Mouse (Mus musculus) stomach, embryonic 15.5 days (tissue): Measurements from ENCODE around the gene Mfsd13b. TPM values are rescaled to one million over a fixed set of nuclear protein-coding genes. Genes with fewer than 3 reads are reported as not detected.
"Not testable (repeated sequence)": the region's sequence is repeated elsewhere in the genome, so short reads cannot be mapped to it uniquely, and the experiment has no call there.

ENCODE experiments used
- ATAC-seq: fragments of 200-750 bp; cut with Nextera tagmentation; 2 replicates; pipeline ENCODE4 v1.8.0; 2017; ENCODE audit warnings: low read depth, moderate number of reproducible peaks, moderate TSS enrichment; ENCODE audit not compliant: insufficient read depth, low FRiP score
- H3K27ac ChIP-seq: fragments of 300-500 bp; sonication (generic); 2 replicates; pipeline ENCODE4 v1.5.1; 2015; ENCODE audit warnings: mild to moderate bottlenecking, inconsistent platforms
- H3K27me3 ChIP-seq: fragments of 300-500 bp; sonication (generic); replicated peaks from 2 replicates; pipeline ENCODE4 v1.6.1; 2015; ENCODE audit warnings: inconsistent platforms
- H3K36me3 ChIP-seq: fragments of 300-500 bp; sonication (generic); 2 replicates; pipeline ENCODE4 v1.6.1; 2015; ENCODE audit warnings: inconsistent platforms
- H3K4me1 ChIP-seq: fragments of 300-500 bp; sonication (generic); 2 replicates; pipeline ENCODE4 v1.6.1; 2015; ENCODE audit warnings: inconsistent platforms
- H3K4me2 ChIP-seq: fragments of 300-500 bp; sonication (generic); 2 replicates; pipeline ENCODE4 v1.6.1; 2015; ENCODE audit warnings: mild to moderate bottlenecking, inconsistent platforms
- H3K4me3 ChIP-seq: fragments of 300-500 bp; sonication (generic); replicated peaks from 2 replicates; pipeline ENCODE4 v1.5.1; 2015; ENCODE audit warnings: inconsistent platforms
- H3K9ac ChIP-seq: fragments of 300-500 bp; sonication (generic); 2 replicates; pipeline ENCODE4 v1.6.1; 2015; ENCODE audit warnings: inconsistent platforms
- H3K9me3 ChIP-seq: fragments of 300-500 bp; sonication (generic); 2 replicates; pipeline ENCODE4 v1.6.1; 2016; ENCODE audit warnings: inconsistent platforms
- WGBS: fragments of 180-500 bp; shearing (Covaris S2); methylation state at CpG from one replicate; pipeline ENCODE4 v1.1.7; 2015; 5-methylcytosine and 5-hydroxymethylcytosine counted together
- polyA plus RNA-seq: library from polyadenylated mRNA; unstranded; fragments of >200 nt; fragmentation: Nextera tagmentation; extraction: Ambion mirVana; gene quantifications from 2 replicates; pipeline ENCODE4 v1.2.1, GENCODE M21; 2015

Gene Mfsd13b
- 0.39 and 0.50 TPM in 2 replicates for polyA plus RNA-seq

DNA sequence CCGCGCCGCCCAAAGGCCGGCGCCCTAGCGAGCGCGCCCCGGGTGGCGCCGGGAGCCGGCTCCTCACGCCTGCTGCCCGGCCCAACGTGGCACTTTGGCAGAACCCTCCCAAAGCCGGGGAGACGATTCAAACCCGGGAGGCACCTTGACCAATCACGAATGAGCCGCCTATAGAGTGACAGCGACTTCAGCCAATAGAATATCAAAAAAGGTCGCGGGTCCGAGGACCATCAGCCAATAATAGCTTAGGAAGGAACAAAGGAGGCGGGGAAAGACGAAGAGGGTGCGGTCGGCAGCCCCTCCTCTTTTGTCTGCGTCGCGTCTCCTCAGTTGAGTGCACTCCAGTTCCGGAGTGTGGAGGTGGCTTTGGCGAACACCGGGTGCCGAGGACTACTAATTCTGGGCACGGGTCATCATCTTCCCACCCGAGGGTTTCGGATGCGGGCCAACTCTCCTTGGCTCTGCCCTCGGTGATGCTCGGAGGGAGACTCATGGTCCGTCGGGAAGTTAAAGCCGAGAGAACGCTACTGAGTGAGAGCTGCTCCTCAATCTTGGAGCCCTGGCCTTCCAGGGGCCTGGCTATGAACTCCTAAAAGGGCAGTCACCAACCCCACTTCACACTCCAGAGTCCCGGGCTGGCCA is at the start of gene Mfsd13b, which contains the start of gene Cdr2:
Gene Mfsd13b, plus strand, starts transcription at position 310 of the 642 bp plus-strand sequence.
Gene Cdr2, minus strand, starts transcription at position 113 of the 642 bp plus-strand sequence.
- H3K4me3 ChIP-seq = peak within 1 kb of the TSS; percentile 98
- no peaks in the 10 kb centered on the region for H3K27me3 ChIP-seq
- H3K27ac ChIP-seq = peak within 1 kb of the TSS; percentile 64
- no peaks in the 10 kb centered on the region for H3K9me3 ChIP-seq
- no peaks in the 10 kb centered on the region for H3K4me1 ChIP-seq
- ATAC-seq = peak; percentile 95
- peak within 1 kb of the TSS; percentile 85 for H3K4me2 ChIP-seq
- H3K9ac ChIP-seq = peak within 1 kb of the TSS; percentile 76
- no peaks in the 10 kb centered on the region for H3K36me3 ChIP-seq
- WGBS = under 1% methylated on average over 46 of the region's 46 CpGs

DNA sequence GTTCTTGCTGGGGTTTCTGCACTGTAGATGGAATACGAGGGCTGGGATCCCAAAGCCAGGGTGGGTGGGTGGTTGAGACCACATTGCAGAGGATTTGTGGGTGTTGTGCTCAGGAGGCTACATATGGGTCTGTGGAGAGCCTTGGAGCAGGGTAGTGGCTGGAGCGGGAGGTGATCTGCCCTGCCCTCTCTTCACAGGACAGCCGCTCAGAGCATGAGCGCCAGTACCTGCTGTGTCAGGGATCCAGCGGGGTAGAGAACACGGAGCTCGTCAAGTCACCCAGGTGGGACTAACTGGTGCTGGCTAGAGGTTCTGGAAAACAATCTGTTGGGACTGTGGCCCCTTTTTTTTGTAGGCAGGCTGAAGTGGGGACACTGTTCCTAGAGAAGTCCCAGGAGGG is 49.2 kb upstream of the Mfsd13b start:
- no peak overlapping the region for H3K4me3 ChIP-seq
- H3K4me2 ChIP-seq = no peak overlapping the region
- 91% methylated on average over 7 of the region's 7 CpGs for WGBS
- peaks cover 65% of the 10 kb centered on the region for H3K36me3 ChIP-seq
- no peak overlapping the region for H3K9ac ChIP-seq
- no peak overlapping the region for H3K27ac ChIP-seq
- no peaks in the 10 kb centered on the region for H3K4me1 ChIP-seq
- H3K27me3 ChIP-seq = no peaks in the 10 kb centered on the region
- no peaks in the 10 kb centered on the region for H3K9me3 ChIP-seq
- ATAC-seq = peak; percentile 47; the same call in 1 of the 2 replicates

DNA sequence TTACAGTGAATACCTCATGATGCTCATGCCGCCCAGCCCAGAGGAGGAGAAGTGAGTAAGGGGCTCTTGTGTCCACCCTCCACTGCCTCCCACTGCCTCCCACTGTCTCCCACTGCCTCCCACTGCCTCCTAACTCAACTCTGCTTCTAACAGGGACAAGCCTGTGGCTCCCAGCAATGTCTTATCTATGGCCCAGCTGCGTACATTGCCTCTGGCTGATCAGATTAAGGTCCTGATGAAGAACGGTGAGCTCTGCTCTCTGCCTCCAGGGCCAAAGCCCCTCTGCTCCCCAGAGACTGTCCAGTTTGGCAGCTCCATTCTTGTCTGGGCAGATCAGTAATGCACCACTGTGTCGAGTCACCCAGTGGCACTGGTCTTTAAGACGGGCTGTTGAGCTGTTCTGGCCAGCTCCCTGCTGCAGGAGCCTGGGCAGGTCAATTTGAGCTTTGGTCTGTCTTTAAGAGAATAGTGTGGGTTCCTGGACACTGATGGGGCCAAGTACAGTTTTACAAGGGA is 48.6 kb upstream of the Mfsd13b start:
- Histone ChIP-seq H3K4me3 (no peak overlapping the region), H3K9ac (no peak overlapping the region), H3K27me3 (no peaks in the 10 kb centered on the region), H3K4me1 (no peaks in the 10 kb centered on the region), H3K36me3 (peaks cover 59% of the 10 kb centered on the region), H3K9me3 (no peaks in the 10 kb centered on the region), H3K4me2 (no peak overlapping the region), H3K27ac (no peak overlapping the region)
- WGBS = 79% methylated on average over 4 of the region's 5 CpGs
- ATAC-seq = peak; percentile 19; the same call in 1 of the 2 replicates

DNA sequence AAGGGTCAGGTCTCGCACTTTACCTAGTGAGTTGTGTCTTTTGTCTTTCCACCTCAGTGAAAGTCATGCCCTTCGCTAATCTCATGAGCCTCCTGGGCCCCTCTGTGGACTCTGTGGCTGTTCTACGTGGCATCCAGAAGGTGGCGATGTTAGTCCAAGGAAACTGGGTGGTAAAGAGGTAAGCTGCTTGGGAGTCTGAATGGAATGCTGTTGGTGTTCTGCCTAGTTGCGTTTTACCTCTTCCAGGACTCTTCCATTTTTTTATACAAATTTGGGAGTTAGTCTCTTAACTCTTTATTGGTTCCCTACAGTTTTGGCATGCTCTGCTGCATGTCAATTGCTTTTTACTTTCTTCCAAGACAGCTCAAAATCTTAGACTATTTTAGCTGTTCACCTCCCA is 47.6 kb upstream of the Mfsd13b start:
- WGBS = 32% methylated on average over 5 of the region's 5 CpGs
- H3K27ac ChIP-seq = no peak overlapping the region
- H3K9me3 ChIP-seq = no peaks in the 10 kb centered on the region
- H3K4me3 ChIP-seq = no peak overlapping the region
- ATAC-seq = no peak
- peaks cover 59% of the 10 kb centered on the region for H3K36me3 ChIP-seq
- H3K9ac ChIP-seq = no peak overlapping the region
- no peaks in the 10 kb centered on the region for H3K27me3 ChIP-seq
- no peaks in the 10 kb centered on the region for H3K4me1 ChIP-seq
- no peak overlapping the region for H3K4me2 ChIP-seq

DNA sequence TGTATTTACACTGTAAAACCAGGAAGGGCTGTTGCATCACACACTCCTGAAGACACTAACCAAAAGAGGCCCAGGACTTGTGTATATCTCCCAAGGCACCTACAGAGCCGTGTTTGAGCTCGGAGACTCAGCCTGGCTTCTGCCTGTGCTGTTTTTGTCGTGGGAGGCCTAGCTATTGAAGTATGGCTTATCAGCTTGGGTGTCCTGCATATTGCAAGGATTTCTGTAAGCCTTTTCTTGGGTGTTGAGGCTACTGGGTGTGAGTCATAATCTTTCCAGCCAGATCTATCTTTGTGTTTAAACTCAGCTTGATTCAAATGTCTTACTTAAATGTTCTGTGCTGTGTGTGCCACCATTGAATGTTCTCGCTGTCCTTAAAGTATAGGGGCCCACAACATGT is 45.8 kb upstream of the Mfsd13b start:
- no peak for ATAC-seq
- no peak overlapping the region for H3K27ac ChIP-seq
- no peak overlapping the region for H3K9ac ChIP-seq
- 76% methylated on average over 4 of the region's 4 CpGs for WGBS
- no peaks in the 10 kb centered on the region for H3K27me3 ChIP-seq
- H3K4me3 ChIP-seq = no peak overlapping the region
- H3K9me3 ChIP-seq = no peaks in the 10 kb centered on the region
- no peaks in the 10 kb centered on the region for H3K4me1 ChIP-seq
- H3K36me3 ChIP-seq = peaks cover 61% of the 10 kb centered on the region
- H3K4me2 ChIP-seq = no peak overlapping the region

DNA sequence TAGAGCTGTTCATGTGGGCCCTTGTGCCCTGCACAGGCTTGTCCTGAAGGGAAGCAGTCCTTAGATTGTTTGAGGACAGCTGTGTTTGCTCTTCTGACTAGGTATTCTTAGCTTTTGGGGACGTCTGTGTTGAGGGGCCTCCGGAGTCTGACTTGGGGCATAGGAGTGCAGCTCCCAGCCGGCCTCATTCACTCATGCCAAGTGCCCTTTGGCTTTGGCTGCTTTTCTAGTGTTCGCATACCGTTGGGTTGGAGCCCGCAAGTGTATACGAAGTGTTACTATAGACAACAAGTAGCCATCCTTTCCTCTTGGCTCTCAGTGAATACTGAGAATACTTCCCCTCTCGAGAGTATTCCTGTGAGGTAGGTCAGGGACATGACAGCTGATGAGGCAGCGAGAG is 44.1 kb upstream of the Mfsd13b start:
- Histone ChIP-seq H3K9ac (no peak overlapping the region), H3K4me1 (no peaks in the 10 kb centered on the region), H3K9me3 (no peaks in the 10 kb centered on the region), H3K36me3 (peaks cover 58% of the 10 kb centered on the region), H3K4me2 (no peak overlapping the region), H3K27me3 (no peaks in the 10 kb centered on the region), H3K27ac (no peak overlapping the region), H3K4me3 (no peak overlapping the region)
- WGBS = 73% methylated on average over 9 of the region's 9 CpGs
- ATAC-seq = no peak

DNA sequence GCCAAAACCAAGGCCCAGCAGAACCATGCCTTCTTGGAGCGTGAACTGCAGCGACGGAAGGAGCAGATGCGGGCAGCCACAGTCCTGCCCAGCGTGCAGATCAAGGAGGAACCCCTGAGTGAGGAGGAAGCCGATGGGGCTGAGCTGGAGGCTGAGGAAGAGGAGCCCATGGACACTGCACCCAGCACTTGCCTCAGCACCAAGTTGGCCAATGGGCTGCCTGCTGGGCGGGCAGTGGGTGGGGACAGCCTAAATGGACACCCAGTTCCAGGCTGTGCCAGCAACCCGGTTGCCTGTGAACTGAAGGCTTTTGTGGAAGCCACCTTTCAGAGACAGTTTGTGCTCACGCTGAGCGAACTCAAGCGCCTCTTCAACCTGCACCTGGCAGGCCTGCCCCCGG is 42.0 kb upstream of the Mfsd13b start:
- Histone ChIP-seq H3K4me3 (no peak overlapping the region), H3K9me3 (no peaks in the 10 kb centered on the region), H3K27ac (no peak overlapping the region), H3K9ac (no peak overlapping the region), H3K36me3 (peaks cover 58% of the 10 kb centered on the region), H3K27me3 (no peaks in the 10 kb centered on the region), H3K4me1 (no peaks in the 10 kb centered on the region), H3K4me2 (no peak overlapping the region)
- no peak for ATAC-seq
- WGBS = 88% methylated on average over 12 of the region's 12 CpGs

DNA sequence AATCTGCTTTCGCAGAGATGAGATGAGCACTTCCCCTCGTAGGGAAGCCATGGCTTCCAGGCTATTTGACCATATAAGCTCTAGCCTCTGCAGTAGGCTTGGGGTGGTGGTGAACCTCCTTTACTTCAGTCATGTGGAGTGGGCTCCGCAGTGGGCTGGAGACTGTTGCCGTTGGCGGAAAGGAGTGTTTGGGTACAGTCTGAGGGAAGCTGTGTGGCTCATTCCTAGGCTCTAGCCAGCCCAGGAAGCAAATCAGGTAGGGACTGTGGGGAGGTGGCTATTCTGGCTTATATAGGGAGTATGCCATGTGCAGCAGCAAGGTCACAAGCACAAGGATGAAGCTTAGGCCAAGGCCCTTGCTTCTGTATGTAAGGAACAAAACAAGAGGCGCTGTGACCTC is 41.1 kb upstream of the Mfsd13b start:
- no peak for ATAC-seq
- H3K27ac ChIP-seq = no peak overlapping the region
- no peaks in the 10 kb centered on the region for H3K9me3 ChIP-seq
- no peak overlapping the region for H3K9ac ChIP-seq
- no peaks in the 10 kb centered on the region for H3K4me1 ChIP-seq
- no peaks in the 10 kb centered on the region for H3K27me3 ChIP-seq
- no peak overlapping the region for H3K4me2 ChIP-seq
- H3K36me3 ChIP-seq = peaks cover 54% of the 10 kb centered on the region
- WGBS = 92% methylated on average over 6 of the region's 6 CpGs
- H3K4me3 ChIP-seq = no peak overlapping the region

DNA sequence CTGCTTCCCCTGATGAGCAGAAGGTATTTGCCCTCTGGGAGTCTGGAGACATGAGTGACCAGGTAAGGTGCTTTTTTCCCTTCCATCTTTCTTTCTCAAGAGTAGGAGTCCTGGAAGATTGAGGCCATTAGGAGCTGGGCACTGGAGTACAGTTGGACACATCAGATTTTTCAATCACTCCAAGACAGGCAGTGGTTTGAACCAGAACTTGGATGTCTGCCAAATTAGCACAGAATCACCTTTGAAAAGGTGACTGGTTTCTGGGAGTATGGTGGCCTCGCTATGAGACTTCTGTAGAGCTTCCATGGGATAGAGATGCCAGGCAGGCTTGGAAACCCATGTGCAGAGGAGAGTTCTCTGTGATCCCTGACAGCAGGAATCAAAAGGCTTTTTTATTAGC is 39.8 kb upstream of the Mfsd13b start:
- Histone ChIP-seq H3K27me3 (no peaks in the 10 kb centered on the region), H3K36me3 (peaks cover 44% of the 10 kb centered on the region), H3K9ac (no peak overlapping the region), H3K4me1 (no peaks in the 10 kb centered on the region), H3K4me2 (no peak overlapping the region), H3K9me3 (no peaks in the 10 kb centered on the region), H3K27ac (no peak overlapping the region), H3K4me3 (no peak overlapping the region)
- 77% methylated on average over 1 of the region's 1 CpGs for WGBS
- ATAC-seq = no peak

DNA sequence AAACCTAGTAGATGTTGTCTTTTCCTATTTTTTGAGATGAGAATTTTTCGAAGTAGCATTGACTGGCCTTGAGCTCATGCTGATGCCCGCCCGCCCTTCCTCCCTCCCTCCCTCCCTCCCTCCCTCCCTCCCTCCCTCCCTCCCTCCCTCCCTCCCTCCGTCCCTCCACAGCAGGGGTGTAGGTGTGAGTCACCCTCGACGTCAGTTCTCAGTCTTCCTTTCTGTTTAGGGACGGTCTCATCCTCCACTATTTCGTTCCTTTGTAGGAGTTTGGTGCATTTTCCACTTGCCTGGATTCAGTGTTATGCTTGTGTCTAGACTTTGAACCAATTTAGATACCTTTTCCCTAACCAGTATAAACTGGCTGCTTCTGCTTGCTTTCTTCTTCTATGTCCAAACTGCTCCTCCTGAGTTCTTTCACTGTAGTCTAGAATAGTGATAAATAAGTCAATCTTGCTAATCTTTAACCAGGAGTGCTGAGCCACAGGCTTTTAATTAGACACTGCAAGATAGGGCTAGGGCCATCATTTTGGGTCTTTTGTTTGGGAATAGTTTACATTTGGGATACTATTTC is 38.3 kb upstream of the Mfsd13b start:
- ATAC-seq = no peak

DNA sequence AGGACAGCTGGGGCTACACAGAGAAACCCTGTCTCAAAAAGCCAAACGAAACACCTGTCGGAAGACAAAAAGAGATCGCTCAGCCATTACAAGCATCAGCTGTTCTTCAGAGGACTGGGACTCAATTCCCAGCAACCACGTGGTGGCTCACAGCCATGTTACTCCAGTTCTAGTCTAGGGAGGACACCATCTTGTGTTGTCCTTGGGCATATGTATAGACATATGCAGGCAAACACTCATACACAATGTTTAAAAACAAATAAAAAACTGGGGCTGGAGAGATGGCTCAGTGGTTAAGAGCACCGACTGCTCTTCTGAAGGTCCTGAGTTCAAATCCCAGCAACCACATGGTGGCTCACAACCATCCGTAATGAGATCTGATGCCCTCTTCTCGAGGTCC is 28.7 kb upstream of the Mfsd13b start:
- not testable (repeated sequence) for H3K9me3 ChIP-seq, H3K4me3 ChIP-seq, H3K27ac ChIP-seq, H3K4me1 ChIP-seq, H3K4me2 ChIP-seq, ATAC-seq, H3K27me3 ChIP-seq, H3K9ac ChIP-seq
- 82% methylated on average over 7 of the region's 7 CpGs for WGBS
- 0 out of 2 replicates have a peak, but pooled peaks cover 17% of the 10 kb centered on the region for H3K36me3 ChIP-seq

More for the DNA sequence above, 38.3 kb upstream of the Mfsd13b start:
- Histone ChIP-seq H3K9ac (no peak overlapping the region), H3K27ac (no peak overlapping the region), H3K4me3 (no peak overlapping the region), H3K27me3 (no peaks in the 10 kb centered on the region), H3K4me1 (no peaks in the 10 kb centered on the region), H3K9me3 (no peaks in the 10 kb centered on the region), H3K36me3 (peaks cover 43% of the 10 kb centered on the region), H3K4me2 (no peak overlapping the region)
- WGBS = 51% methylated on average over 7 of the region's 8 CpGs

DNA sequence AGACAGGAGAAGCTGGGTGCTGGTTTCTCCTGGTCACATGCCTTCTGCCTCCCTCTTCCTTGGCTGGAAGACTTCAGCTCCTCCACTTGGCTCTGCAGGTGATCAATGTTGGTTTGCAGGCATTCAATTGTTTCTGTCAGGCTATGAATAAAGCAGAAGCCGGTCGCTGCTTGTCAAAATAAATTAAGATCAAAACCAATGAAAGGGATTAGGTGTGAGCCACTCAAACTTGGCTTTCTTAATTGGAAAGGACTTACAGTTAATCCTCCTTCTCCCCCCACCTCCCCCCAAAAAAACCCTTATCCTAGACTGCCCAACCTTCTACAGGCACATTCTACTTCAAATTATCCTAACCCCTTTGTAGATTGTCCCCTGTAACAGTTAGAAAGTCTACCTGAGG is 22.2 kb upstream of the Mfsd13b start:
- Histone ChIP-seq H3K27ac (no peak overlapping the region), H3K9ac (no peak overlapping the region), H3K4me3 (no peak overlapping the region), H3K4me2 (no peak overlapping the region), H3K4me1 (no peaks in the 10 kb centered on the region), H3K36me3 (0 out of 2 replicates have a peak, but pooled peaks cover 17% of the 10 kb centered on the region), H3K9me3 (no peaks in the 10 kb centered on the region), H3K27me3 (no peaks in the 10 kb centered on the region)
- 86% methylated on average over 2 of the region's 2 CpGs for WGBS
- no peak for ATAC-seq
